Mouse (Mus musculus) brain, embryonic 14.5 days (tissue): ENCODE results near the gene Mrpl38.

ENCODE experiments used
- CTCF ChIP-seq: fragments of 200-500 bp; IDR thresholded peaks from 2 replicates; pipeline ENCODE4 v1.5.1; 2012; ENCODE audit warnings: inconsistent platforms, mild to moderate bottlenecking, moderate library complexity, borderline replicate concordance; ENCODE audit not compliant: insufficient read depth, insufficient read length; ENCODE audit errors: extremely low read depth
- POLR2A ChIP-seq: fragments of 200-500 bp; IDR thresholded peaks from 2 replicates; pipeline ENCODE4 v1.6.1; 2012; ENCODE audit warnings: mild to moderate bottlenecking, inconsistent platforms, borderline replicate concordance; ENCODE audit not compliant: poor library complexity, insufficient read depth, insufficient read length, severe bottlenecking; ENCODE audit errors: extremely low read depth

GRCm38 (mm10) chr11:116100839-116101238 lies 37.8 kb downstream of the Mrpl38 start:
- TF ChIP-seq POLR2A (no peak), CTCF (no peak)
